Mouse (Mus musculus) kidney, embryonic 14.5 days (tissue): ENCODE results near the gene Rcl1. TPM values are rescaled to one million over a fixed set of nuclear protein-coding genes. Genes with fewer than 3 reads are reported as not detected.
A peak's percentile ranks its signal among the peaks of the same experiment; 100 is the strongest.

Experiments
- ATAC-seq: fragments of 200-750 bp; cut with Nextera tagmentation; 2 replicates; pipeline ENCODE4 v1.8.0; 2017; ENCODE audit warnings: moderate number of reproducible peaks, mild to moderate bottlenecking, moderate TSS enrichment, moderate library complexity; ENCODE audit not compliant: low FRiP score, low TSS enrichment
- H3K27ac ChIP-seq: fragments of 300-500 bp; sonication (generic); 2 replicates; pipeline ENCODE4 v1.5.1; 2014; ENCODE audit warnings: low read depth, mild to moderate bottlenecking, low read length, moderate library complexity, mixed read lengths
- H3K27me3 ChIP-seq: fragments of 300-500 bp; sonication (generic); 2 replicates; pipeline ENCODE4 v1.6.1; 2014; ENCODE audit warnings: mild to moderate bottlenecking, low read length; ENCODE audit not compliant: control insufficient read depth, insufficient read depth
- H3K36me3 ChIP-seq: fragments of 300-500 bp; sonication (generic); 2 replicates; pipeline ENCODE4 v1.6.1; 2014; ENCODE audit warnings: low read length, mixed read lengths; ENCODE audit not compliant: control insufficient read depth, insufficient read depth
- H3K4me1 ChIP-seq: fragments of 300-500 bp; sonication (generic); 2 replicates; pipeline ENCODE4 v1.6.1; 2014; ENCODE audit warnings: low read length, mixed read lengths; ENCODE audit not compliant: control insufficient read depth, insufficient read depth
- H3K4me2 ChIP-seq: fragments of 300-500 bp; sonication (generic); replicated peaks from 2 replicates; pipeline ENCODE4 v1.6.1; 2014; ENCODE audit warnings: low read depth, mild to moderate bottlenecking, low read length
- H3K4me3 ChIP-seq: fragments of 300-500 bp; sonication (generic); 2 replicates; pipeline ENCODE4 v1.5.1; 2014; ENCODE audit warnings: mild to moderate bottlenecking, low read length
- H3K9ac ChIP-seq: fragments of 300-500 bp; sonication (generic); 2 replicates; pipeline ENCODE4 v1.6.1; 2014; ENCODE audit warnings: low read depth, mild to moderate bottlenecking, low read length, moderate library complexity
- H3K9me3 ChIP-seq: fragments of 300-500 bp; sonication (generic); 2 replicates; pipeline ENCODE4 v1.6.1; 2016; ENCODE audit warnings: low read length; ENCODE audit not compliant: control insufficient read depth
- WGBS: fragments of 180-500 bp; shearing (Covaris S2); extraction: QIAGEN DNeasy Blood & Tissue Kit; methylation state at CpG from one replicate; pipeline ENCODE4 v1.1.7; 2014; 5-methylcytosine and 5-hydroxymethylcytosine counted together
- polyA plus RNA-seq: library from polyadenylated mRNA; unstranded; fragments of >200 nt; fragmentation: Nextera tagmentation; extraction: Ambion mirVana; gene quantifications from 2 replicates; pipeline ENCODE4 v1.2.1, GENCODE M21; 2014

The Rcl1 gene
- polyA plus RNA-seq, 1 experiment from 2014 or later: 66.0 TPM

DNA sequence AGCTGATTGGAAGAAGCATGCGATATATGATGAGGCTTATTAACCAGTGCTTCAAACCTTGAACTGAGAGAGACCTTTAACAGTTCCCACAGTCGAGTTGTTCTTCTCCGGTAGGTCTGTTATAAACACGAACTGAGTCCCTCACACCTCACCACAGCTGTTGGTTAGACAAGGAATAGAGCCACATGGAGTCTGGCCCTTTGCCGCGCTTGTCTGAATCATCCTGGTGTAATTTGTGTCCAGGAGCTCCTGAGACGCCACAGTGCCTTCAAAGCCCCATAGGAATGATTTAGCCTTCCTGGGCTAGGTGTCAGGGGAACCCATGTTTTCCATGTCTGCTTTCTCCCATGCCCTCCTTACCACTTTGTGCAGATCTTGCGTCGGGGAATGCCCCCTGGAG, 20.2 kb downstream of the Rcl1 start:
- Histone ChIP-seq H3K9ac (no peak overlapping the region), H3K27me3 (no peaks in the 10 kb centered on the region), H3K36me3 (peaks cover 36% of the 10 kb centered on the region; the same call in 1 of the 2 replicates), H3K4me2 (no peak overlapping the region), H3K4me3 (no peak overlapping the region), H3K27ac (peak overlapping the region; percentile 26; the same call in 1 of the 2 replicates), H3K9me3 (no peaks in the 10 kb centered on the region), H3K4me1 (no peaks in the 10 kb centered on the region)
- ATAC-seq: no peak
- WGBS: 48% methylated on average over 9 of the region's 9 CpGs

DNA sequence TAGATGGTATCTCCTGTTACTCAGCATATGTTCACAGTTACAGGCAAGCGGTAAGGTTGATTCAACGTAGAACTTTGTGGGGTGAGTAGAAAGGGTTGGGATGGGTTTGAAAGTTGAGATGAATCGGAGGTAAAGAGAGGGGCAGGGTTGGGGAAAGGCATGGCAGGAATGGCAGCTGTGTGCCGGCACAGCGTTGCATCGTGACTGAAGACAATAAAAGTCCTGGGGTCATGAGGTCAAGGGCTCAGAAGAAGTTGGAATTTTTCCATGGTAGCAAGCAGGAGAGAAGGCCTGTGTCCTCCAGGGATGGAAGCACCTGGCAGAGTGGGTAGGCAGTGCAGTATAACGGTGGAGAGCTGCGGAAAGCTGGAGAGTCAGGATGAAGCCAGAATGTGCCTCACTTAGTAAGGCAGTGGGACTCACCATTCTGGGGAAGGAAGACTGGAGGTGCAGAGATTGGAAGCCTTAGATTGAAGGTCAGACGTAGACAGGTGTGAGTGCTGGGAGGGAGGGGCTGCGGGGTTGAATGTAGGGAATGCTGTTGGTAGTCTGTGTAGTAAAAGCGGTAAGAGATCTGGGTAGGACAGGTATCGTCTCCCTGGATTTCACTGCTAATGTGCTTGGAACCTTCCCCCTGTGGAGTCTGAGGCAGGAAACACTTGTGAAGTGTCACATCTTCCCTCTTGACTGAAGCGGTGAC, 23.9 kb downstream of the Rcl1 start:
- no peaks in the 10 kb centered on the region for H3K4me1 ChIP-seq
- H3K9me3 ChIP-seq: no peaks in the 10 kb centered on the region
- peaks cover 34% of the 10 kb centered on the region; the same call in 1 of the 2 replicates for H3K36me3 ChIP-seq
- WGBS: 82% methylated on average over 13 of the region's 13 CpGs
- ATAC-seq: no peak
- H3K4me2 ChIP-seq: no peak overlapping the region
- no peak overlapping the region for H3K4me3 ChIP-seq
- no peak overlapping the region for H3K9ac ChIP-seq
- H3K27ac ChIP-seq: no peak overlapping the region
- no peaks in the 10 kb centered on the region for H3K27me3 ChIP-seq

DNA sequence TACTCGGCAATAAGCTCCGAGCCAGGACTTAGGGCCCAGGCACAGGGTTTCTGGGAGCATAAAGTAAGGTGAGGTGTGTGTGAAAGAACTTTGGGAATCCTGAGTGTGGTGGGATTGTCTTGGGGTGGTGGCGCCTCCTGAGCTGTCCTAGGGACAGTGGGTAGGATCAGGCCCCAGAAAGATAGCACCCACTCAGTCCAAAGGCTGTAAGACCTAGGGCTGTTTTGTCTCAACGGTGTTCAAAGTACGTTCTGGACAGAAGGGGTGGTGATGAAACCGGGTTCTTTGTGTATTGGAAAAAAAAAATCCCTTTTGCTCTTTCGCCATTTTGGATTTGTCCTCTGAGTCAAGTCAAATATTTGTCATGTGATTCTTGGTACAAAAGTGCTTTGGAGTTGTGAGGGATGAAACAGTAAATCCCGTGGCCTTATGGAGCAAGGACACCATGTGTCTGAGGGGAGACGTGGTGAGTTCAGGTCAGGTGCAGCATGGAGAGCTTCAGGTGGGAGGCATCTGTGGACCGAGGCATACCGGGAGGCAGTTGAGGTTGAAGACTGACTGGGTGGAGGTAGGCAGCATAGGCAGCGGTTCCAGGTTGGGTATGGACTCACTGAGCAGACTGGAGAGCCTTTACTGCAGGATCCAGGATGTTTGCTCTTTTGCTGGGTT, 25.3 kb downstream of the Rcl1 start:
- Histone ChIP-seq H3K27ac (no peak overlapping the region), H3K9me3 (no peaks in the 10 kb centered on the region), H3K36me3 (peaks cover 35% of the 10 kb centered on the region), H3K4me2 (no peak overlapping the region), H3K4me3 (no peak overlapping the region), H3K4me1 (no peaks in the 10 kb centered on the region), H3K9ac (no peak overlapping the region), H3K27me3 (no peaks in the 10 kb centered on the region)
- ATAC-seq: no peak
- WGBS: 95% methylated on average over 12 of the region's 12 CpGs

DNA sequence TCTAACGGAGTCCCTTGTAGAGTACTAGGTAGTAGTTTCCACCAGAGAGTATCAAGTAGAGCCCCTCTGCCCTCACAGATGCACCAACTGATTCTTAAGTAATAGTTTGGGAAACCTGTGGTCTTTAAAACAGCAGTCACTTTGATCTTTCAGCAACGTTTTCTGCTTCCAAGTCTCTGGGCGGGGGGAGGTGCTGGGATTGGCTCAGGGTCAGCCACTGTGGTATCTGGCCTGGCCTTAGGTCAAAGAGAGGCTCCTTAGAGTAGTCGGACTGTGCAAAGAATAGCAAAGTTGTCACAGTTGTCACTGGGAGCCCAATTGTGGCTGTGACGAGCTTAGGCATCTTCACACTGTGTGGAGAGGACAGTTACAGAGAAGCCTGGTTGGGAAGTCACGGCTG, 26.2 kb downstream of the Rcl1 start:
- H3K9me3 ChIP-seq: no peaks in the 10 kb centered on the region
- no peak for ATAC-seq
- no peaks in the 10 kb centered on the region for H3K27me3 ChIP-seq
- no peaks in the 10 kb centered on the region for H3K4me1 ChIP-seq
- H3K4me3 ChIP-seq: no peak overlapping the region
- H3K9ac ChIP-seq: no peak overlapping the region
- WGBS: 57% methylated on average over 6 of the region's 6 CpGs
- H3K36me3 ChIP-seq: peaks cover 35% of the 10 kb centered on the region
- no peak overlapping the region for H3K27ac ChIP-seq
- no peak overlapping the region for H3K4me2 ChIP-seq

DNA sequence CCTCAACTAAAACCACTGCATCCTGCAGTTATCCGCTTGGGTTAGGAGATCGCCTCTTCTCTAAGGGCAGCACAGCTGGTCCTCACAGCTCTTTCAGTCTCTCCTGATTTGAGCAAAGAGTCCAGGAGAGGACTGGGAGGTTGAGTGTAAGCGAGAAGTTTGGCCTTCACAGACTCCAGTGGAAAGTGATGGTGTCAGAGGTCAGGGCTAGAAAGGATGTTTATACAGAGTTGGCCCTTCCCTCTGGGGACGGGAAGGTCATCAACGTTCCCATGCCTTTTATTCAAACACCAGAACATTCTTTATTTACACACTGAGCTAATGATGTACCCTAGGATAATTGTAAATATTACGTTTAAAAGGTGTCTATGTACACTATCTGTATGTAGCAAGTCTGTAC, 27.0 kb downstream of the Rcl1 start:
- peaks cover 33% of the 10 kb centered on the region for H3K36me3 ChIP-seq
- no peak for ATAC-seq

DNA sequence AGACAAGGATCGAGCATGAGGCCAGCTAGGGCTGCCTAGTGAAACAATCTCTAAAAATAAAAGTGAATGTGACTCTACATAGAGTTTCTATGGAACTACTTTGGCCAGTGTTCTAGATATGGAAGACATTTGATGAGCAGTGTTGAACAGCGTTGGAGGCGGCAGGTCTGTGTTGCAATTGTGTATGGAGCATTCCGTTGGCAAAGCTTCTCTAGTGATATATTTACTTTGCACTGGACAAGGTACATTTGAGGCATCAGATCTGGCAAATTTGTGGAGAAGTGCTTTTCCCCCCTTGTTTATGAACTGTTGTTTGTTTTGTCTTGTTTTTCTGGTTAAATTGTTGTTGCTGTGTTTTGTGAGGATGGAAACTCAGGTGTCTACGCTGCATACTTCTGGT, 28.4 kb downstream of the Rcl1 start:
- no peak overlapping the region for H3K4me3 ChIP-seq
- 95% methylated on average over 5 of the region's 5 CpGs for WGBS
- ATAC-seq: no peak
- H3K4me1 ChIP-seq: no peaks in the 10 kb centered on the region
- no peak overlapping the region for H3K27ac ChIP-seq
- no peak overlapping the region for H3K9ac ChIP-seq
- H3K9me3 ChIP-seq: no peaks in the 10 kb centered on the region
- no peak overlapping the region for H3K4me2 ChIP-seq
- no peaks in the 10 kb centered on the region for H3K27me3 ChIP-seq
- H3K36me3 ChIP-seq: peaks cover 36% of the 10 kb centered on the region

More for the DNA sequence above, 27.0 kb downstream of the Rcl1 start:
- no peak overlapping the region for H3K27ac ChIP-seq
- H3K27me3 ChIP-seq: no peaks in the 10 kb centered on the region
- no peaks in the 10 kb centered on the region for H3K9me3 ChIP-seq
- no peaks in the 10 kb centered on the region for H3K4me1 ChIP-seq
- H3K4me2 ChIP-seq: no peak overlapping the region
- no peak overlapping the region for H3K9ac ChIP-seq
- no peak overlapping the region for H3K4me3 ChIP-seq
- WGBS: 59% methylated on average over 6 of the region's 6 CpGs

DNA sequence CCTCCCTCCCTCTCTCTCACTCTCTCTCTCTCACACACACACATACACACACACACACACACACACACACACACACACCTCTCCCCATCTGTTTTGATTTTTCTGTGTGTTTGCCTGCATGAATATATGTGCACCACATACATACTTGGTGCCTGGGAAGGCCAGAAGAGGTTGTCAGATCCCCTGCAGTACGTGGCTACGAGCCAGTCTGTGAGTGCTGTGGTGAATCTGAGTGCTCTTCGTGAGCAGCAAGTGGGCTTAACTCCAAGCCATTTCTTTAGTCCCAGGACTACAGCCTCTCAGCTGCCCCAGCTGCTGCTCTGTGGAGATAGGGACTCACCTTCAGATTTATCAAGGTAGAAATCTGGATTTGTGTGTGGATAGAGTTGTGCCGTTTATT, 30.0 kb downstream of the Rcl1 start:
- no peaks in the 10 kb centered on the region for H3K4me1 ChIP-seq
- no peaks in the 10 kb centered on the region for H3K27me3 ChIP-seq
- H3K36me3 ChIP-seq: peaks cover 39% of the 10 kb centered on the region
- WGBS: 97% methylated on average over 4 of the region's 4 CpGs
- H3K4me3 ChIP-seq: no peak overlapping the region
- no peak overlapping the region for H3K27ac ChIP-seq
- H3K9ac ChIP-seq: no peak overlapping the region
- H3K9me3 ChIP-seq: no peaks in the 10 kb centered on the region
- no peak overlapping the region for H3K4me2 ChIP-seq
- ATAC-seq: no peak

DNA sequence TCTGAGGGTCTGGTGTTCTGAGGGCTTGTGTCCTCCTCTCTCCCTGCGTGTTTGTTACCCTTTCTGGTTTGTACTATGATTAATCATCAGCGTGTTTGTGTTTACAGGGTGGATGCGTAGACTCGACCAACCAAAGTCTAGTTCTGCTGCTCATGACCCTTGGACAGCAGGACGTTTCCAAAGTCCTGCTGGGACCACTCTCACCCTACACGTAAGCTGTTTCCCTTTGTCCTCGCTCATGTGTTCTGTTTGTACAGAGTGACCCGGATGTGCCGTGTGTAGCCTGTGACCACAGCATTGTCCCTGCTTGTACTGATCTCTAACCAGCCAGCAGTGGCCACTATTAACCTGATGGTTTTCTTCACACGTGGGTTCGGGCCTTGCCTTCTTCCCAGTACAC, 33.1 kb downstream of the Rcl1 start:
- Histone ChIP-seq H3K9me3 (no peaks in the 10 kb centered on the region), H3K27ac (no peak overlapping the region), H3K9ac (no peak overlapping the region), H3K4me1 (no peaks in the 10 kb centered on the region), H3K36me3 (peaks cover 41% of the 10 kb centered on the region), H3K4me2 (no peak overlapping the region), H3K4me3 (no peak overlapping the region), H3K27me3 (no peaks in the 10 kb centered on the region)
- no peak for ATAC-seq
- WGBS: 92% methylated on average over 11 of the region's 11 CpGs

DNA sequence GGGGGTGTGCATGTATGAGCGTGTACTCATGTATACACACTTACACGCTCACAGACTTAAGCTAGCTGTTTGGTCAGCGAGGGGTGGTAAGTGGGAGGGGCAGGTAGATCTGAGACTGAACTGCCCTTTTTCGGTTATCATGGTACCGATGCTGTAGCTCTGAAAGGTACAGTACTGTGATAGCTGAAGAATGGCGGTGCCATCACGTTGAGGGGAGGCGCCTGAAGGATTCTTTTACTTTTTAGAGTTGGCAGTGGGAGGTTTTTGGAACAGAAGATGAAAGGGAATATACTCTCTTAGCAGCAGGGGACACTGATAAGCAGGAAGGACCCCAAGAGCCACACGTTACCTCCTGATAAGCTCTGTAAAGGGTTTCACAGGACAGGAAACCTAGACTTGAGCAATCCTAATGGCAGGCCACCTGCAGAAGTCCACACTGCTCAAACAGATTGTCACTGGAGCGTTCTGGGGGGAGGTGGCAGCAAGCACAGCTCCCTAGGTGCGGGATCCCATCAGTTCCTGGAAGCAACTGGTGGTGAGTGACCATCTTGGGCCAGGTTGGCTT, 34.1 kb downstream of the Rcl1 start:
- peaks cover 39% of the 10 kb centered on the region for H3K36me3 ChIP-seq

More for the DNA sequence above, 34.1 kb downstream of the Rcl1 start:
- ATAC-seq: no peak
- Histone ChIP-seq H3K27me3 (no peaks in the 10 kb centered on the region), H3K4me3 (no peak overlapping the region), H3K4me2 (no peak overlapping the region), H3K4me1 (no peaks in the 10 kb centered on the region), H3K27ac (no peak overlapping the region), H3K9ac (no peak overlapping the region), H3K9me3 (no peaks in the 10 kb centered on the region)
- WGBS: 92% methylated on average over 11 of the region's 11 CpGs
